Mouse (Mus musculus): ENCODE results near the gene Srd5a1.

GRCm38 (mm10) chr13:69533405-69534333 lies 77.6 kb downstream of the Srd5a1 start, which contains the start of gene Nsun2:
- TF ChIP-seq POLR2A (IDR thresholded peaks at IDR 0.05; ENCODE audit: low read depth, low read length) (no peak), CTCF (IDR thresholded peaks at IDR 0.05; ENCODE audit: extremely low read depth, insufficient read length, insufficient replicate concordance, low read depth, low read length) (no peak)

All from small intestine, adult 2 months (tissue).